Mouse (Mus musculus): ENCODE results near the gene Atrn. TPM values are rescaled to one million over a fixed set of nuclear protein-coding genes. Genes with fewer than 3 reads are reported as not detected.

Gene Atrn
- total and polyA plus RNA-seq, 3 experiments = 4.0 to 5.8 (median 4.5) TPM

DNA sequence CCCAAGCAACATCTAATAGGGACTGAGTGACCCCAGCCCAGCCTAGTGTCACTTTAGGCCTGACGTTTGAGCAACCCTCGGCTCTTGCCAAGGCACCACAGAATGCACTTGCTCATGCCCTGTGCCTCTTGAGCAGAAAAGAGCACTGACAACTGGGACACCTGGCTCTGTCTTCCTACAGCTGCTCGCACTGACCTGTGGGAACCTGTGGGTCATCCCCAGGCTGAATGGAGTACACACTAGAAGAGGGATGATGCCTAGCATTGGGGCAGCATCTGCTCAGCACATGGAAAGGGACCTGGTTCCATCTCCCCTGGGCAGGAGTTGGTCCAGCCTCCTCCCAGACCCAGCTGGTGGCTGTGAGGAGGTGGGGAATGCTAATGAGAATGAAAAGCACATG lies 120.6 kb downstream of the Atrn start:
- H3K9me3 ChIP-seq (replicated peaks; ENCODE audit: low read length) = no peaks in the 10 kb centered on the region
- DNase-seq (ENCODE audit: extremely low read depth) = no peak
- H3K36me3 ChIP-seq (replicated peaks in 1 of 2; ENCODE audit: control insufficient read depth in 1 of 2, insufficient read depth in 1 of 2, low read length in 1 of 2) = peaks cover 4 to 32% of the 10 kb centered on the region in 2 experiments
- no peak overlapping the region for H3K27ac ChIP-seq (ENCODE audit: insufficient read depth, low read depth)
- TF ChIP-seq E2F4 (IDR thresholded peaks at IDR 0.05; ENCODE audit: insufficient replicate concordance, low read depth, low read length) (no peak), POLR2AphosphoS2 (IDR thresholded peaks at IDR 0.05; ENCODE audit: low read depth, low read length) (no peak), TBP (conservative IDR thresholded peaks at IDR 0.05; ENCODE audit: low read depth, low read length) (no peak), SMC3 (IDR thresholded peaks at IDR 0.05; ENCODE audit: low read depth, low read length) (no peak), UBTF (IDR thresholded peaks at IDR 0.05; ENCODE audit: low read depth, low read length) (no peak), NRF1 (IDR thresholded peaks at IDR 0.05; ENCODE audit: low read depth, low read length) (no peak), MXI1 (IDR thresholded peaks at IDR 0.05; ENCODE audit: low read depth, low read length) (no peak), EP300 (IDR thresholded peaks at IDR 0.05; ENCODE audit: low read length) (no peak), CTCF (conservative IDR thresholded peaks at IDR 0.05 in 1 of 2, IDR thresholded peaks at IDR 0.05 in 1 of 2; ENCODE audit: low read depth in 2 of 2, low read length in 2 of 2) (no peak), USF2 (conservative IDR thresholded peaks at IDR 0.05; ENCODE audit: low read depth, low read length) (no peak), MEF2A (IDR thresholded peaks at IDR 0.05; ENCODE audit: borderline replicate concordance, low read depth, low read length) (no peak), IRF4 (IDR thresholded peaks at IDR 0.05; ENCODE audit: low read depth, low read length) (no peak), ZMIZ1 (IDR thresholded peaks at IDR 0.05; ENCODE audit: low read depth, low read length) (no peak), ETS1 (conservative IDR thresholded peaks at IDR 0.05; ENCODE audit: low read depth, low read length) (no peak)
- no peaks in the 10 kb centered on the region for H3K27me3 ChIP-seq (replicated peaks)
- H3K4me3 ChIP-seq (replicated peaks in 1 of 3; ENCODE audit: low read depth in 2 of 3, low read length in 2 of 3, poor library complexity in 1 of 3) = no peak overlapping the region
- H3K4me2 ChIP-seq (ENCODE audit: insufficient read depth, low read depth, poor library complexity, severe bottlenecking) = no peak overlapping the region
- in situ Hi-C loops (cut with MboI; ENCODE audit: low pct_ligation_motif_present, low pct_unique_long_range_greater_than_20kb, low sequenced_read_pairs) (no loop called here), dilution Hi-C loops (cut with MboI; ENCODE audit: extremely low pct_ligation_motif_present, extremely low pct_unique_long_range_greater_than_20kb, low sequenced_read_pairs) (no loop called here)
- peaks cover 0 to 11% of the 10 kb centered on the region in 2 experiments; a peak in 1 of 4 replicates for H3K4me1 ChIP-seq (ENCODE audit: control insufficient read depth in 1 of 2, insufficient read depth in 2 of 2)
- H3K9ac ChIP-seq (ENCODE audit: insufficient read depth, low read depth) = no peak overlapping the region
- H3K79me2 ChIP-seq (replicated peaks; ENCODE audit: control insufficient read depth, extremely low read depth, insufficient read depth, poor library complexity, severe bottlenecking) = no peaks in the 10 kb centered on the region

DNA sequence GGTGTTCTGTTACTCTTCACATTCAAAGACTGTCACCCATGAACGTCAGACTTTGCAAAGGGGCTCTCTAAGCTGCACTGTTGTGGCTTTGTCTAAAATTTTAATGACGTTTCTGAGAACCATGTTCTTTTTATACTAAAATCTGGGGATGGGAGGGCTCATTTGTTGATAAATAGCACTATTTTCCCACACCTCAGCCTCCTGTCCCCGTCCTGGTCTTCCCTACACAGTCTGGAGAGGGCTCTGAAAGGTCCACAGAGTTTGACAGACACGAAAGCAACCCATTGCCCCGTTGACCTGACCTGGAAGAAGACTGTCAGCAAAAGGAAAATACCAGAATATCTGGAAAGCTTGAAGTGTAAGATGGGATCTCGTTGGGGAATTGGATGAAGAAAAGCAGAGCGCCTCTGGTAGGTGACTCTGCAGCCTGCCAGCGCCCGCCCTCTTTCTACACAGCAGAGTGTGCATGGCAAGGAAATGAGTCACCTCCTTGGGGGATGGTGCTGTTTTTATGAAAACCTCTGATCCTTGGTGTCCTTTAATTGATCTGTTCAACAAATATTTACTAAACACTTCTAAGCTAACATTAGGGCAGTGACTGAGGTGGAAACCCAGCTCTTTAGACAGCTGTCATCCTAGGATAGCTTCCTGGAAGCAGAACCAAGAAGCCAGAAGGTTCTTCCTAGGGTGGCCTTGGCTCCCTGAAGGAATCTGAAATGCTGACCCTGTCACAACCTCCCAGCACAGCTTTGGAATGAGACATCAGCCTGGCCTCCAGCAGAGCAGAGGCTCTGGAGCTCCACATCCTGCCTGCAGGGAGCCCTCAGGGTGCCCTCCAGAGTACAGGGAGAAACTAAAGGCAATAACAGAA lies 123.0 kb downstream of the Atrn start:
- dilution Hi-C loops (cut with MboI; ENCODE audit: extremely low pct_ligation_motif_present, extremely low pct_unique_long_range_greater_than_20kb, low sequenced_read_pairs) (no loop called here), in situ Hi-C loops (cut with MboI; ENCODE audit: low pct_ligation_motif_present, low pct_unique_long_range_greater_than_20kb, low sequenced_read_pairs) (no loop called here)
- Histone ChIP-seq H3K4me3 (replicated peaks in 1 of 3; ENCODE audit: low read depth in 2 of 3, low read length in 2 of 3, poor library complexity in 1 of 3) (no peak overlapping the region), H3K27me3 (replicated peaks) (no peaks in the 10 kb centered on the region), H3K4me2 (ENCODE audit: insufficient read depth, low read depth, poor library complexity, severe bottlenecking) (no peak overlapping the region), H3K4me1 (ENCODE audit: control insufficient read depth in 1 of 2, insufficient read depth in 2 of 2) (peaks cover 0 to 8% of the 10 kb centered on the region in 2 experiments; a peak in 1 of 4 replicates), H3K9me3 (replicated peaks; ENCODE audit: low read length) (no peaks in the 10 kb centered on the region), H3K79me2 (replicated peaks; ENCODE audit: control insufficient read depth, extremely low read depth, insufficient read depth, poor library complexity, severe bottlenecking) (no peaks in the 10 kb centered on the region), H3K36me3 (replicated peaks in 1 of 2; ENCODE audit: control insufficient read depth in 1 of 2, insufficient read depth in 1 of 2, low read length in 1 of 2) (peaks cover 4 to 21% of the 10 kb centered on the region in 2 experiments), H3K9ac (ENCODE audit: insufficient read depth, low read depth) (no peak overlapping the region), H3K27ac (ENCODE audit: insufficient read depth, low read depth) (no peak overlapping the region)
- no peak for DNase-seq (ENCODE audit: extremely low read depth)
- no peak for TF ChIP-seq MEF2A (IDR thresholded peaks at IDR 0.05; ENCODE audit: borderline replicate concordance, low read depth, low read length)
- no peak for TF ChIP-seq HCFC1 (IDR thresholded peaks at IDR 0.05; ENCODE audit: low read depth, low read length)
- no peak for TF ChIP-seq TBP (conservative IDR thresholded peaks at IDR 0.05; ENCODE audit: low read depth, low read length)
- TF ChIP-seq POLR2A (IDR thresholded peaks at IDR 0.05; ENCODE audit: low read depth, low read length) = no peak
- TF ChIP-seq CHD2 (IDR thresholded peaks at IDR 0.05; ENCODE audit: low read length) = no peak
- TF ChIP-seq ZNF384 (IDR thresholded peaks at IDR 0.05; ENCODE audit: low read depth, low read length) = no peak
- no peak for TF ChIP-seq GABPA (IDR thresholded peaks at IDR 0.05; ENCODE audit: insufficient replicate concordance, low read depth, low read length)
- TF ChIP-seq IRF4 (IDR thresholded peaks at IDR 0.05; ENCODE audit: low read depth, low read length) = no peak
- no peak for TF ChIP-seq JUN (IDR thresholded peaks at IDR 0.05; ENCODE audit: insufficient read depth, low read depth, low read length)
- no peak for TF ChIP-seq UBTF (IDR thresholded peaks at IDR 0.05; ENCODE audit: low read depth, low read length)
- TF ChIP-seq JUND (conservative IDR thresholded peaks at IDR 0.05; ENCODE audit: low read depth, low read length) = no peak
- TF ChIP-seq CTCF (conservative IDR thresholded peaks at IDR 0.05 in 1 of 2, IDR thresholded peaks at IDR 0.05 in 1 of 2; ENCODE audit: low read depth in 2 of 2, low read length in 2 of 2) = no peak
- TF ChIP-seq NELFE (IDR thresholded peaks at IDR 0.05; ENCODE audit: low read depth, low read length) = no peak
- no peak for TF ChIP-seq USF2 (conservative IDR thresholded peaks at IDR 0.05; ENCODE audit: low read depth, low read length)
- TF ChIP-seq MAFK (IDR thresholded peaks at IDR 0.05; ENCODE audit: insufficient replicate concordance, low read length) = no peak

Data from CH12.LX (cell line).